Mouse (Mus musculus) liver, embryonic 14.5 days (tissue): ENCODE measurements around the gene Ptf1a. TPM values are rescaled to one million over a fixed set of nuclear protein-coding genes. Genes with fewer than 3 reads are reported as not detected.

Experiments
- ATAC-seq: fragments of 200-750 bp; cut with Nextera tagmentation; 2 replicates; pipeline ENCODE4 v1.8.0; 2017; ENCODE audit warnings: moderate number of reproducible peaks, mild to moderate bottlenecking, moderate library complexity; ENCODE audit not compliant: insufficient read depth
- DNase-seq, 3 experiments: peaks; one replicate each; pipeline ENCODE4 v3.0.0-alpha.2; 2012 to 2013; ENCODE audit warnings: low read depth in 3 of 3, low spot score in 3 of 3
- H3K27ac ChIP-seq: fragments of 300-500 bp; sonication (generic); 2 replicates; pipeline ENCODE4 v1.5.1; 2014; ENCODE audit warnings: moderate library complexity, mild to moderate bottlenecking, control low read depth, inconsistent platforms
- H3K27me3 ChIP-seq: fragments of 300-500 bp; sonication (generic); 2 replicates; pipeline ENCODE4 v1.6.1; 2014; ENCODE audit warnings: mild to moderate bottlenecking, low read length, moderate library complexity; ENCODE audit not compliant: control insufficient read depth, insufficient read depth
- H3K36me3 ChIP-seq: fragments of 300-500 bp; sonication (generic); replicated peaks from 2 replicates; pipeline ENCODE4 v1.6.1; 2014; ENCODE audit warnings: low read depth; ENCODE audit not compliant: control insufficient read depth, insufficient read depth
- H3K4me1 ChIP-seq, 2 experiments: fragments of 200-500 bp in 1 of 2; fragments of 300-500 bp in 1 of 2; sonication (generic) in 1 of 2; replicated peaks; 2 replicates each; pipeline ENCODE4 v1.6.1; 2012 to 2014; ENCODE audit warnings: antibody characterized with exemption in 1 of 2, inconsistent platforms in 1 of 2, low read length in 1 of 2; ENCODE audit not compliant: control insufficient read depth in 2 of 2, insufficient read depth in 2 of 2
- H3K4me2 ChIP-seq: fragments of 300-500 bp; sonication (generic); 2 replicates; pipeline ENCODE4 v1.6.1; 2014; ENCODE audit warnings: low read depth, mild to moderate bottlenecking, control low read depth, moderate library complexity
- H3K4me3 ChIP-seq, 2 experiments: fragments of 200-500 bp in 1 of 2; fragments of 300-500 bp in 1 of 2; sonication (generic) in 1 of 2; 2 replicates each; pipeline ENCODE4 v1.5.1; 2012 to 2014; ENCODE audit warnings: low read depth in 2 of 2, low read length in 2 of 2, mild to moderate bottlenecking in 2 of 2, control low read depth in 1 of 2, inconsistent platforms in 1 of 2, moderate library complexity in 1 of 2; ENCODE audit not compliant: insufficient read depth in 1 of 2
- H3K9ac ChIP-seq: fragments of 300-500 bp; sonication (generic); replicated peaks from 2 replicates; pipeline ENCODE4 v1.6.1; 2014; ENCODE audit warnings: mild to moderate bottlenecking, control low read depth, moderate library complexity
- H3K9me3 ChIP-seq: fragments of 300-500 bp; sonication (generic); 2 replicates; pipeline ENCODE4 v1.6.1; 2016; ENCODE audit warnings: low read length, mixed read lengths; ENCODE audit not compliant: control insufficient read depth
- CTCF ChIP-seq: IDR thresholded peaks from 2 replicates; pipeline ENCODE4 v1.5.1; 2016; ENCODE audit warnings: antibody characterized with exemption, low read depth, control low read depth
- EP300 ChIP-seq: IDR thresholded peaks from 2 replicates; pipeline ENCODE4 v1.6.1; 2016; ENCODE audit warnings: antibody characterized with exemption, low read depth
- WGBS: fragments of 180-500 bp; shearing (Covaris S2); extraction: QIAGEN DNeasy Blood & Tissue Kit; methylation state at CpG from one replicate; pipeline ENCODE4 v1.1.7; 2014; ENCODE audit not compliant: insufficient replicate concordance; 5-methylcytosine and 5-hydroxymethylcytosine counted together
- polyA plus RNA-seq, 2 experiments: library from polyadenylated mRNA; depleted of rRNA in 1 of 2; stranded (reverse) in 1 of 2; unstranded in 1 of 2; fragments of >200 nt; fragmentation: Nextera tagmentation in 1 of 2; extraction: Ambion mirVana in 1 of 2; gene quantifications; 2 replicates each; pipeline versions ENCODE4 v1.2.1 to v1.2.3; 2012 to 2014

Gene Ptf1a
- polyA plus RNA-seq, 2 experiments: not detected

- H3K4me2 ChIP-seq: no peak overlapping the region
- no peaks in the 10 kb centered on the region for H3K9me3 ChIP-seq
- H3K27ac ChIP-seq: no peak overlapping the region
- TF ChIP-seq EP300 (no peak), CTCF (no peak)
- ATAC-seq (no peak), DNase-seq (no peak)
- peaks cover 47% of the 10 kb centered on the region for H3K27me3 ChIP-seq
- no peaks in the 10 kb centered on the region for H3K4me1 ChIP-seq
- 5% methylated on average over 31 of the region's 31 CpGs for WGBS
- H3K4me3 ChIP-seq: no peak overlapping the region
- H3K9ac ChIP-seq: no peak overlapping the region
- H3K36me3 ChIP-seq: no peaks in the 10 kb centered on the region
These were observed 15.5 kb upstream of the Ptf1a start for GRCm38 (mm10) chr2:19429691-19430690.

GRCm38 (mm10) chr2:19430746-19431145 is 14.7 kb upstream of the Ptf1a start:
- TF ChIP-seq CTCF (no peak), EP300 (no peak)

DNA sequence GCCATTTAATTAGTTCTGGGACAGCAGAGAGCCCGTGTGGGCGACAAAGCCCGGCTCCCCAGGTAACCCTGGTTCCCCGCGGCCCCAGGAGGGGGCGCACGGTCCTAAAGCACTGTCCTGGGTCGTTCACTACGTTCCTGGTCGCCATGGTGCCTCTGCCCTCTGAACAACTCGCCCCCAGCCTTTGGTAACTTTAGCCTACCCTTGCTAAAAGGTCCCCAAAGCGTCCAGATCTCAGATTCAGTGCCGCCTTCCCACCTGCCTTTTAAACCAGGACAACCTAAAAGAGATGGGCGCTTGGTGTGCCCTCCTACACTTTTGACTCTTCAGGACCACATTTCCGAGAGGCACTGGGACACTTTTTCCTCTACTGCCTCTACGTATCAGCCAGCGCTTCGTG is 14.3 kb upstream of the Ptf1a start:
- Histone ChIP-seq H3K27me3 (peaks cover 47% of the 10 kb centered on the region), H3K4me2 (no peak overlapping the region), H3K36me3 (no peaks in the 10 kb centered on the region), H3K4me3 (no peak overlapping the region), H3K9me3 (no peaks in the 10 kb centered on the region), H3K4me1 (no peaks in the 10 kb centered on the region), H3K27ac (no peak overlapping the region), H3K9ac (no peak overlapping the region)
- no peak for ATAC-seq
- DNase-seq: no peak
- TF ChIP-seq CTCF: peak; percentile 31; the same call in 1 of the 2 replicates
- TF ChIP-seq EP300: no peak
- 2% methylated on average over 18 of the region's 18 CpGs for WGBS

More at GRCm38 (mm10) chr2:19430746-19431145, 14.7 kb upstream of the Ptf1a start:
- 2% methylated on average over 33 of the region's 33 CpGs for WGBS
- H3K27me3 ChIP-seq: peaks cover 47% of the 10 kb centered on the region
- H3K27ac ChIP-seq: no peak overlapping the region
- H3K4me2 ChIP-seq: no peak overlapping the region
- H3K4me1 ChIP-seq: no peaks in the 10 kb centered on the region
- no peaks in the 10 kb centered on the region for H3K9me3 ChIP-seq
- no peaks in the 10 kb centered on the region for H3K36me3 ChIP-seq
- no peak overlapping the region for H3K4me3 ChIP-seq
- H3K9ac ChIP-seq: no peak overlapping the region
- ATAC-seq (no peak), DNase-seq (no peak)

GRCm38 (mm10) chr2:19431614-19432323 is 13.7 kb upstream of the Ptf1a start:
- DNase-seq (no peak), ATAC-seq (no peak)
- Histone ChIP-seq H3K9me3 (no peaks in the 10 kb centered on the region), H3K4me1 (no peaks in the 10 kb centered on the region), H3K4me3 (no peak overlapping the region), H3K4me2 (no peak overlapping the region), H3K27ac (no peak overlapping the region), H3K27me3 (peaks cover 47% of the 10 kb centered on the region), H3K9ac (no peak overlapping the region), H3K36me3 (no peaks in the 10 kb centered on the region)
- TF ChIP-seq EP300 (no peak), CTCF (no peak)
- WGBS: 5% methylated on average over 41 of the region's 41 CpGs

DNA sequence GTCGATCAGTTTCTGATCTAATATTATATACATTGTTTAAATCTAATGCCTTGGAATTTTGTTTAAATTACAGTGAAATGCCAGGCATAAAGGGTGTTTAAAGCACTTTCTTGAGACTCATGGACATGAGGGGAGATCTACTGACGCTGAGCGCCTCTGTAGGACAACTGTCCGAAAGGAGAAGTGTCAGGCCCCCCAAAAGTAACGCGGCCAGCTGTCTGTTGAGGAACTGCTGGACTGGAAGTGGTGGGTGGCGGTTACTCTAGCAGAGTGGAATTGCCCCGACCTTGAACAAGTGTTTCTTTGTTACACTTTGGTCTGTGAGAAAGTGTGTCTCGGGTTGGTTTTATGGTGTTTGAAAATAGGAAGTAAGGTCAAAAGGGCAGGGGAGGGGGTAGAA is 1.1 kb upstream of the Ptf1a start:
- no peaks in the 10 kb centered on the region for H3K36me3 ChIP-seq
- H3K4me3 ChIP-seq: no peak overlapping the region
- no peak overlapping the region for H3K27ac ChIP-seq
- ATAC-seq (no peak), DNase-seq (no peak)
- 2% methylated on average over 9 of the region's 9 CpGs for WGBS
- H3K9me3 ChIP-seq: no peaks in the 10 kb centered on the region
- H3K4me2 ChIP-seq: no peak overlapping the region
- H3K27me3 ChIP-seq: peaks cover 50% of the 10 kb centered on the region
- TF ChIP-seq CTCF (no peak), EP300 (no peak)
- no peaks in the 10 kb centered on the region for H3K4me1 ChIP-seq
- no peak overlapping the region for H3K9ac ChIP-seq
